Mouse (Mus musculus) A20 (cell line): ENCODE results near the gene Sco1.
"Not testable (repeated sequence)": the region's sequence is repeated elsewhere in the genome, so short reads cannot be mapped to it uniquely, and the experiment has no call there.

ENCODE experiments used
- DNase-seq: peaks from one replicate; pipeline ENCODE4 v3.0.0-alpha.2; 2011; ENCODE audit warnings: low read depth, low spot score

The Sco1 gene

GRCm38 (mm10) chr11:67083712-67084340 is 31.4 kb downstream of the Sco1 start:
- DNase-seq, result no peak

- peak; percentile 81 for DNase-seq
Measured at GRCm38 (mm10) chr11:67085489-67085888, 33.0 kb downstream of the Sco1 start.

- DNase-seq, result no peak
Measured at GRCm38 (mm10) chr11:67086467-67087164, 34.1 kb downstream of the Sco1 start.

- no peak for DNase-seq
Measured at GRCm38 (mm10) chr11:67087225-67087624, 34.8 kb downstream of the Sco1 start.

GRCm38 (mm10) chr11:67092354-67092753 is 39.9 kb downstream of the Sco1 start:
- DNase-seq, result not testable (repeated sequence)

GRCm38 (mm10) chr11:67093201-67093600 is 40.7 kb downstream of the Sco1 start:
- DNase-seq, result peak; percentile 34

- DNase-seq, result no peak
Measured at GRCm38 (mm10) chr11:67093652-67094051, 41.2 kb downstream of the Sco1 start.

- no peak for DNase-seq
Measured at GRCm38 (mm10) chr11:67094470-67094869, 42.0 kb downstream of the Sco1 start.

- DNase-seq, result no peak
Measured at GRCm38 (mm10) chr11:67097709-67098108, 45.2 kb downstream of the Sco1 start.

GRCm38 (mm10) chr11:67098427-67098826 is 46.0 kb downstream of the Sco1 start:
- DNase-seq, result no peak

GRCm38 (mm10) chr11:67099241-67099640 is 46.8 kb downstream of the Sco1 start:
- no peak for DNase-seq

GRCm38 (mm10) chr11:67100169-67100568 is 47.7 kb downstream of the Sco1 start:
- peak; percentile 51 for DNase-seq

- DNase-seq, result peak; percentile 49
Measured at GRCm38 (mm10) chr11:67101713-67102112, 49.2 kb downstream of the Sco1 start.

- DNase-seq, result no peak
Measured at GRCm38 (mm10) chr11:67103256-67103655, 50.8 kb downstream of the Sco1 start.

GRCm38 (mm10) chr11:67104242-67104641 is 51.8 kb downstream of the Sco1 start:
- no peak for DNase-seq

- no peak for DNase-seq
Measured at GRCm38 (mm10) chr11:67104714-67105113, 52.2 kb downstream of the Sco1 start.

- DNase-seq, result no peak
Measured at GRCm38 (mm10) chr11:67105689-67106088, 53.2 kb downstream of the Sco1 start.

GRCm38 (mm10) chr11:67106973-67107372 is 54.5 kb downstream of the Sco1 start:
- no peak for DNase-seq

GRCm38 (mm10) chr11:67110168-67110948 is 57.9 kb downstream of the Sco1 start:
- peak; percentile 58 for DNase-seq

- peak; percentile 73 for DNase-seq
Measured at GRCm38 (mm10) chr11:67112019-67112850, 59.8 kb downstream of the Sco1 start.

GRCm38 (mm10) chr11:67112851-67113202 is 60.4 kb downstream of the Sco1 start:
- DNase-seq, result peak; percentile 70

- DNase-seq, result no peak
Measured at GRCm38 (mm10) chr11:67113381-67113780, 60.9 kb downstream of the Sco1 start.
